Mouse (Mus musculus): ENCODE results near the gene Smarca2. TPM values are rescaled to one million over a fixed set of nuclear protein-coding genes. Genes with fewer than 3 reads are reported as not detected.
"Not testable (repeated sequence)": the region's sequence is repeated elsewhere in the genome, so short reads cannot be mapped to it uniquely, and the experiment has no call there.

Gene Smarca2
- polyA plus RNA-seq, 1 experiment from 2014 or later: 80.7 TPM

DNA sequence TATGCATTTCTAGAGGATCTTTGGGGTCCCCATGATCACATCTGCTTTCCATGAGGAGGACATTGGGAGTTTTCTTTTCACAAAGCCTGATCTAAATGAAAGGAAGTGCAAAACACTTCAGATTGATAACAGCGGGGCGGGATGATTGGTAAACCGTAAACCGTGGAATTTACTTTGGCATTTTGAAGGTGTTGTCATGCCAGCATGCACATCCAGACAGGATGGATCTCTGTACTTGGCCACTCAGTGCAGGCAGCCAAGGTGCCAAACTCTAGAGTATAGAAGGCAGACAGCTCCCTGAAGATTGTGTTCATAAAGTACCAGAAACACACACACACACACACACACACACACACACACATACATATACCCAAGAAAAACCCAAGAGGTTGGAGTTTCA lies 126.3 kb downstream of the Smarca2 start:
- H3K4me3 ChIP-seq: no peak overlapping the region
- no peaks in the 10 kb centered on the region for H3K36me3 ChIP-seq
- H3K27me3 ChIP-seq: no peaks in the 10 kb centered on the region
- H3K4me2 ChIP-seq (replicated peaks): no peak overlapping the region
- ATAC-seq (ENCODE audit: insufficient number of reproducible peaks, insufficient read depth, low FRiP score, low TSS enrichment): no peak
- peaks cover 26% of the 10 kb centered on the region for H3K4me1 ChIP-seq
- H3K9ac ChIP-seq: no peak overlapping the region
- 61% methylated on average over 4 of the region's 4 CpGs for WGBS
- H3K27ac ChIP-seq: no peak overlapping the region
- H3K9me3 ChIP-seq: no peaks in the 10 kb centered on the region

DNA sequence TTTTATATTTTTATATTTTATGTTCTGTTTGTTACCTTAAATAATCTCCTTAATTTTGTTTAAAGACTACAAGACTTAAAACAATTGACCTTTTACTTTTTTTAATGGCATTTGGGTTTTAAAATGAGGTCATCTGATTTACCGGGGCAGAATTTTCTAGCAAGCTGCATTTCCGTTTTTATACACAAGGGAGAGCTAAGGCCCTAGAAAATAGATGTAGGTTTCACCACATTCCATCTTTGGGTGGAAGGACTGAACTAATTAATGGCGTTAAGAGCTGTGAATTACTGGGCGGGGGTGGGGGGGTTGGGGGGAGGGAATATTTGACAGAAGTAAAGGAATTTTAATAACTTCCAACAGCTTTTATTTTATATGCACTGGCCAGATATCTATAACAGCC lies 127.0 kb downstream of the Smarca2 start:
- no peaks in the 10 kb centered on the region for H3K27me3 ChIP-seq
- H3K4me2 ChIP-seq (replicated peaks): no peak overlapping the region
- peaks cover 26% of the 10 kb centered on the region for H3K4me1 ChIP-seq
- no peak overlapping the region for H3K9ac ChIP-seq
- no peaks in the 10 kb centered on the region for H3K9me3 ChIP-seq
- WGBS: 3% methylated on average over 4 of the region's 4 CpGs
- no peaks in the 10 kb centered on the region for H3K36me3 ChIP-seq
- H3K27ac ChIP-seq: no peak overlapping the region
- H3K4me3 ChIP-seq: no peak overlapping the region
- ATAC-seq (ENCODE audit: insufficient number of reproducible peaks, insufficient read depth, low FRiP score, low TSS enrichment): no peak

DNA sequence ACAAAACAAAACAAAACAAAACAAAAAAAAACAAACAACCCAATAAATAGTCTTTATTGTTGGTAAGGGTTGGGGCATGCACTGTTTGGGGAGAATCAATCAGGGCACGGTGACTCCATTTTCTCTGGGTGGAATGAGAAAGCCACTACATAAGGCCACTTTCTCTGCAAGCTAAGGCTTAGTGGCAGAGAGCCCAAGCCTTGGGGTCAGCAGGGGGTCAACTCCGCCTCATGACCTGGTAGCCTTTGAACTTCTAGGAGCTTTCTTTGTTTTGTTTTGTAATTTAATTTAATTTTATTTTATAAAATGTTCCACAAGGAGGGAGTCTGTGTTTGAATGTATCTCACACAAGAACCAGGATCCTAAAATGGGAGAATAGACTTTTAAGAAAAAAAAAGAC lies 128.2 kb downstream of the Smarca2 start:
- no peak for ATAC-seq (ENCODE audit: insufficient number of reproducible peaks, insufficient read depth, low FRiP score, low TSS enrichment)
- 46% methylated on average over 2 of the region's 2 CpGs for WGBS
- Histone ChIP-seq H3K4me1 (peaks cover 21% of the 10 kb centered on the region), H3K4me3 (no peak overlapping the region), H3K27me3 (no peaks in the 10 kb centered on the region), H3K4me2 (replicated peaks) (no peak overlapping the region), H3K9me3 (no peaks in the 10 kb centered on the region), H3K9ac (no peak overlapping the region), H3K36me3 (no peaks in the 10 kb centered on the region), H3K27ac (no peak overlapping the region)

DNA sequence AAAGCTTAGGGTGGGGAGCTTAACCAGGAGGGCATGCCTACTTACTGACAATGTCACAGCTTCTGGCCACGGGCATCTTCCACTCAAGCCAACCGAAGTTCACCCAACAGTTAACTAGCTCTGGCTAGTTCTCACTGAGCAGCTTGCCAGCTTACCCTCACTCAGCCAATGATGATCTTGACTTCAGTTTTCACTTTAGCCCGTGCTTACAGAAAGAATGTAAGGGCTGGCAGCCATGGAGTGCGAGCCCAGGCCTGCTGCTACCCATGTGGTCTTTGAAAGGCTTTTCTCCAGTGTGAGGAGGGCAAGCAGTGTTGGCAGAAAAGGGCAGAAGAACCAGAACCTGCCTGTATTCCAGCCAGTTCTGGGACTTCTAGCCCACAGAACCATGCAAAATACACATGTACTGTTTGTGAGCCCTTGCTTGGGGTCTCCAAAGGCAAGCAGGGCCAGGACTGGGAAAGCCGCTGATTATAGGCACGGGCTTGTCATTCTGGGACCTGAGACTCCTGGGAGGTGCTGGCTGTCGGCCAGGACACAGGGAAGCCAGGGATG lies 128.8 kb downstream of the Smarca2 start:
- Histone ChIP-seq H3K4me2 (replicated peaks) (no peak overlapping the region), H3K36me3 (no peaks in the 10 kb centered on the region), H3K9me3 (no peaks in the 10 kb centered on the region), H3K4me3 (no peak overlapping the region), H3K27me3 (no peaks in the 10 kb centered on the region), H3K4me1 (peaks cover 18% of the 10 kb centered on the region), H3K27ac (peak overlapping the region; percentile 25; the same call in 1 of the 2 replicates), H3K9ac (no peak overlapping the region)
- ATAC-seq (ENCODE audit: insufficient number of reproducible peaks, insufficient read depth, low FRiP score, low TSS enrichment): no peak
- 56% methylated on average over 7 of the region's 7 CpGs for WGBS

DNA sequence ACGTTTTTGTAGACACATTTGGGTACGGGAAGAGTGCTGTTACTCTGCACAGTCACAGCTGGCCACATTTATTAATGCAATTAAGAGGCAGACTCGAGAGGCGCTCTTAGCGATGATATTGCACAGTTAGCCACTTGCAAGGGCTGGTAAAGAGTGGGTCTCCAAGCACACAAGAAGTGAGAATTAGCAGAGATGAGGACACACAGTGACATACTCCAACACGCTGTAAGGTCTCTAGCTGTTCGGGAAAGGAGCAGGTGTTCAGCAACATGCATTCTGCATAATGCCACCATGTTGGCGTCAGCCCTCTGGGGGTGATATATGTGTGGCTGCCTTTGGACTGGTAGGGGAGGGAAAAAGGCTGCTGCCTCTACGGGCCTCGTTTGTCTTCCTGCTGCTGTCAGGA lies 129.9 kb downstream of the Smarca2 start:
- H3K27ac ChIP-seq: no peak overlapping the region

DNA sequence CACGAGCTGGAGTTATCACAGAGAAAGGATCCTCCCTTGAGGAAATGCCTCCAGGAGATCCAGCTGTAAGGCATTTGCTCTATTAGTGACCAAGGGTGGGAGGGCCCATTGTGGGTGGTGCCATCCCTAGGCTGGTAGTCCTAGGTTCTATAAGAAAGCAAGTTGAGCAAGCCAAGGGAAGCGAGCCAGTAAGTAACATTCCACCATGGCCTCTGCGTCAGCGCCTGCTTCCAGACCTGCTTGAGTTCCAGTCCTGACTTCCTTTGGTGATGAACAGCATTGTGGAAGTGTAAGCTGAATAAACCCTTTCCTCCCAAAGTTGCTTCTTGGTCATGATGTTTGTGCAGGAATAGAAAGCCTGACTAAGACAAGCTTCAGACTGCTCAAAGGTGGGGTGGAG lies 140.2 kb downstream of the Smarca2 start:
- WGBS: 83% methylated on average over 4 of the region's 4 CpGs
- H3K4me2 ChIP-seq (replicated peaks); ATAC-seq (ENCODE audit: insufficient number of reproducible peaks, insufficient read depth, low FRiP score, low TSS enrichment): not testable (repeated sequence)

More for the DNA sequence above, 129.9 kb downstream of the Smarca2 start:
- Histone ChIP-seq H3K36me3 (no peaks in the 10 kb centered on the region), H3K4me1 (peaks cover 18% of the 10 kb centered on the region), H3K4me2 (replicated peaks) (no peak overlapping the region), H3K4me3 (no peak overlapping the region), H3K27me3 (no peaks in the 10 kb centered on the region), H3K9me3 (no peaks in the 10 kb centered on the region), H3K9ac (no peak overlapping the region)
- no peak for ATAC-seq (ENCODE audit: insufficient number of reproducible peaks, insufficient read depth, low FRiP score, low TSS enrichment)
- 81% methylated on average over 10 of the region's 10 CpGs for WGBS

DNA sequence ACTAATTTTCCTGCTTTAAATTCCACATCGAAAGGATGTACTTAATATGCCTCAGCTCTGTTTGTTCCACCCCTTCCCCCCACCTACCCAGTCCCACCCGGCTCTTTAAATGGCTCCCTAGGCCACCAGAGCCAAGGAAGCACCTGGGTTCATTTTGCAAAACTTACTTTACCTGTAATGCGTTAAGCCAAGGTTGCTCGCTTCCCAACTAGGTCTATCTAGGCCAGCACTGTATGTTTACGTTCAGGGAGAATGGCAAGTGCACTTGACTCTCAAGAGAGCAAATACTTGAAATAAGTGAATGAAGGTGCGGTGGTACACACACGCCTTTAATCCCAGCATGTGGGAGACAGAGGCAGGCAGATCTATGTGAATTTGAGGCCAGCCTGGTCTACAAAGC lies 140.7 kb downstream of the Smarca2 start:
- no peak for ATAC-seq (ENCODE audit: insufficient number of reproducible peaks, insufficient read depth, low FRiP score, low TSS enrichment)
- H3K27ac ChIP-seq: peak overlapping the region; percentile 99; the same call in 1 of the 2 replicates
- H3K9me3 ChIP-seq: no peaks in the 10 kb centered on the region
- no peaks in the 10 kb centered on the region for H3K36me3 ChIP-seq
- peaks cover 17% of the 10 kb centered on the region; the same call in 1 of the 2 replicates for H3K4me1 ChIP-seq
- H3K9ac ChIP-seq: no peak overlapping the region
- no peak overlapping the region for H3K4me2 ChIP-seq (replicated peaks)
- H3K27me3 ChIP-seq: no peaks in the 10 kb centered on the region
- WGBS: 86% methylated on average over 7 of the region's 7 CpGs
- H3K4me3 ChIP-seq: no peak overlapping the region

More for the DNA sequence above, 140.2 kb downstream of the Smarca2 start:
- not testable (repeated sequence) for H3K9ac ChIP-seq, H3K9me3 ChIP-seq, H3K36me3 ChIP-seq, H3K27ac ChIP-seq, H3K27me3 ChIP-seq, H3K4me3 ChIP-seq
- H3K4me1 ChIP-seq: peaks cover 16% of the 10 kb centered on the region; the same call in 1 of the 2 replicates

DNA sequence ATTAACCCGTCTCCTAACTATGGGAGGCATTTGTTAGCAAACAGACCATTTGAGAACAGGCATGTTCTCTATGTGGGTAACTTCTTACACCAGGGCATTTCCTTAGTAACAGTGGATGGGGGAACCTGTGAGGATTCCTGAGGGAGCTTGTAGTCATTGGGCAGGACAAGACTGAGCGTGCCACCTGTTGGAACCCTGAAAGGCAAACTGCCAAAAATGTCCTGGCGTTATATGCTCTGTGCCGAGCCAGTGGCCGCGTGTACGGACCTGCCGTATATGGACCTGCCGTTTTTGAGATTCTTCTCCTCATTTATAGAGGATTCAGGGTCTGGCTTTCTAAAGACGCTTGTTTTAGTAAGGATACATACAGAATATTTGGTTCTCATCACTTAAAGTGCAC lies 141.4 kb downstream of the Smarca2 start:
- H3K4me1 ChIP-seq: peaks cover 17% of the 10 kb centered on the region; the same call in 1 of the 2 replicates
- WGBS: 84% methylated on average over 10 of the region's 10 CpGs
- H3K36me3 ChIP-seq: no peaks in the 10 kb centered on the region
- H3K9ac ChIP-seq: no peak overlapping the region
- H3K4me3 ChIP-seq: no peak overlapping the region
- peak overlapping the region; percentile 99; the same call in 1 of the 2 replicates for H3K27ac ChIP-seq
- H3K27me3 ChIP-seq: no peaks in the 10 kb centered on the region
- no peaks in the 10 kb centered on the region for H3K9me3 ChIP-seq
- no peak for ATAC-seq (ENCODE audit: insufficient number of reproducible peaks, insufficient read depth, low FRiP score, low TSS enrichment)
- H3K4me2 ChIP-seq (replicated peaks): no peak overlapping the region

DNA sequence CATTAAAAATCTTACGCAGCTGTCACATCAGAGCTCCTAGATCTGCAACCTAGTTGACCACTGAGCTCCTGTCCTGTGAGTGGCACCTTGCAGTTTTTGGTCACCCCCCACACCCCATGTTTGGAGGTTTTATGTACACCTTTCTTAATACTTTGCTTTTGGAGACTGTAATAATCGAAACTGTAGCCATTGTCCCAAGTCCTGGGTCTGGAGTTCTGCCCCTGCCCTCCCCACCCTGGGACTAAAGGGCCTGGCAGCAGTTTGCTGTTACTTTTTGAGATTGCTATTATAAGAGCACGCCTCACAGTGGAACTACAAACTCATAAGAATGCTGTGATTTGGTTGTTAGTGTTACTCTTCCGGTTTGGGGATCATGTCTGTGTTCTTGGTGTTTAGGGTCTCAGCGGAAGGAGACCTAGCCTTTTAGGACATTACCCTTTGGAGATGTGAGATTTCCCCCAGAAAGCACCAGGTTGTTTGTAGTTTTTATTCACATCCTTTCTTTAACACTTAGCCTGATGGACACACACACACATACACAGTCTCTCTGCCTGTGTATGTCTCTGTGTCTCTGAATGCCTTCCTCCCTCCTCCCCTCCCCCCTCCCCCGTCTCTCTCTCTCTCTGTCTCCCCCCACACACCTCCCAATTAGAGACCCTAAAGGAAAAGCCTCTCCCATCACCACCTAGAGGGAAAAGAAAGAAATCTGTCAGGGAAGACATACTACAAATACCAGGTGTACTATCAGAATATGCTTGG lies 142.0 kb downstream of the Smarca2 start:
- Histone ChIP-seq H3K36me3 (no peaks in the 10 kb centered on the region), H3K9me3 (no peaks in the 10 kb centered on the region), H3K4me3 (peak overlapping the region; percentile 44), H3K27me3 (no peaks in the 10 kb centered on the region), H3K27ac (peak overlapping the region; percentile 99), H3K4me1 (peaks cover 17% of the 10 kb centered on the region; the same call in 1 of the 2 replicates), H3K9ac (peak overlapping the region; percentile 59), H3K4me2 (replicated peaks) (peak overlapping the region; percentile 70)
- ATAC-seq (ENCODE audit: insufficient number of reproducible peaks, insufficient read depth, low FRiP score, low TSS enrichment): no peak
- 50% methylated on average over 6 of the region's 6 CpGs for WGBS

DNA sequence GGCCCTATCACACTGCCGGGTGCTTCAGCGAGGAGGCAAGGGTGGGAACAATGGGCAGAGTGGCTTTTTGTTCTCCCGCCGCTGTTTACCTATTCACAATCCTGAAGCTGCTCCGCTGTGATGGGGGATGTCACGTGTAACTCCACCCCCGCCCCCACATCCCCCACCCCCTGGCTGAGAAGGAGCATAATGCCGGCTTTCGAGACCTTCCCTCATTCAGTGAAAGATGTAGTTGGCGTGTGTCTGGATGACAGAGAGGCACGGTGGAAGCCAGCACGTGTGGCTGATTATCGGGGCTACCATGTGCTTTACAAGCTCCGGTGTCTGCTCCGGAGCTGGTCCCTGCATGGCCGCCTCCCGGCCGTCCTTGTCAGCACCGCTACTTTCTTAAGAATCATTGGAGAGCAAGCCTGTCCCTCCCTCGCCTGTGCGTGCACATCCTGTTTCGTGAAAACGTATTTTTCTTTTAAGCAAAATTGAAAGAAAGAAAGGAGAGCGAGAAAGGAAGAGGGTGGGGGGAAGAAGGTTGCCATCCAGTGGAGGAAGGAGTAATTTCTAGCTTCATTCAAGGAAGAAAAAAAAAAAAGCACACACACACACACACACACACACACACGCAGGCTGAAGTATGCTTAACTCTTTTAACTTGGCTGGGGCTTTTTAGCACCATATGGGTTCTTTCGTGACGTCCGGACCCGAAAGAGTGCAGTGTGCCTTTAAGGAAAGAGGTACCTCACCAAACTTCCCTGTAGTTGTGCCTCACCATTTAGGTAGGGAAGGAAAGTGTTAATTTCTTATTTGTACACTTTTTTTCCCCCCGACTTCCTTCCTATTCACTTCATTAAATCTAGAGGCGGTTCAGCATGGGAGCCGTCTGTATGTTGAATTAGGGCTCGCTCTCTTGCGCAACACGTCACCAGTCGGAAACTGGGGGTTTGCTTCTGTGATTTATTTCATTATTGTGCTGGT lies 143.0 kb downstream of the Smarca2 start:
- H3K4me3 ChIP-seq: peak overlapping the region; percentile 44
- H3K36me3 ChIP-seq: 0 out of 2 replicates have a peak, but pooled peaks cover 2% of the 10 kb centered on the region
- peak overlapping the region; percentile 59 for H3K9ac ChIP-seq
- peak; percentile 89 for ATAC-seq (ENCODE audit: insufficient number of reproducible peaks, insufficient read depth, low FRiP score, low TSS enrichment)
- 0% methylated on average over 36 of the region's 36 CpGs for WGBS
- H3K27ac ChIP-seq: peak overlapping the region; percentile 99
- peaks cover 17% of the 10 kb centered on the region; the same call in 1 of the 2 replicates for H3K4me1 ChIP-seq
- peak overlapping the region; percentile 70 for H3K4me2 ChIP-seq (replicated peaks)
- no peaks in the 10 kb centered on the region for H3K9me3 ChIP-seq
- H3K27me3 ChIP-seq: no peaks in the 10 kb centered on the region

DNA sequence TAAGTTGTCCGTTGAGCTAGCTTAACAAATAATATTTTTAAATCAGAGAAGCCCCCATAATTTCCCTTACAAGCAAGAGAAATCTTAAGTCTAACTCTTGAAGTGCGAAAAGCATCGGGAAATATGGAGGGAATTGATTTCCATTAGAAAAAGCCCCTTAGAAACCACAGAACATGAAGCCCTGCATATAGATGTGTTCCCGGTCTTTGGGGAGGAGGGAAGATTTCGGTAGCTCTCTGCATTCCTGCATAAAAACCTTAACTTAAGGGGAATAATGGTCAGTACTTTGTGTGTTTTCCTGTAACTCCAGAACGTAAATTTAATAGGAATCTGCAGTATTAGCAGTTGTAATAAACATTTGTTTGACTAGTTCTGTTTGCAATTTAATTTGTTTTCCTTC lies 143.8 kb downstream of the Smarca2 start:
- Histone ChIP-seq H3K36me3 (0 out of 2 replicates have a peak, but pooled peaks cover 2% of the 10 kb centered on the region), H3K27me3 (no peaks in the 10 kb centered on the region), H3K4me2 (replicated peaks) (peak overlapping the region; percentile 70), H3K4me1 (peaks cover 17% of the 10 kb centered on the region; the same call in 1 of the 2 replicates), H3K4me3 (peak overlapping the region; percentile 44), H3K9ac (peak overlapping the region; percentile 41), H3K27ac (peak overlapping the region; percentile 99), H3K9me3 (no peaks in the 10 kb centered on the region)
- no peak for ATAC-seq (ENCODE audit: insufficient number of reproducible peaks, insufficient read depth, low FRiP score, low TSS enrichment)
- under 1% methylated on average over 6 of the region's 6 CpGs for WGBS

All from embryonic facial prominence, embryonic 12.5 days (tissue).